Mouse (Mus musculus) megakaryocyte, embryonic 14.5 days (primary cell): ENCODE data around the gene Nkiras1.

Source experiments
- FLI1 ChIP-seq: IDR thresholded peaks from 2 replicates; pipeline ENCODE4 v1.6.1; 2012; ENCODE audit warnings: low read length, inconsistent platforms, mixed read lengths
- GATA1 ChIP-seq: IDR thresholded peaks from 3 replicates; pipeline ENCODE4 v1.6.1; 2012; ENCODE audit warnings: mixed read lengths, low read length, inconsistent platforms, borderline replicate concordance

GRCm38 (mm10) chr14:18298874-18299273 lies 27.9 kb downstream of the Nkiras1 start:
- TF ChIP-seq GATA1, result no peak
- TF ChIP-seq FLI1, result no peak
